Mouse (Mus musculus) natural killer cell, adult 2 months (primary cell): ENCODE data around the gene 4933428G20Rik.

Source experiments
- DNase-seq, 2 experiments: peaks; one replicate each; pipeline ENCODE4 v3.0.0; 2022; ENCODE audit warnings: low spot score in 2 of 2

The 4933428G20Rik gene

GRCm38 (mm10) chr11:97532950-97533582 is 32.9 kb upstream of the 4933428G20Rik start:
- DNase-seq, result peak in 1 of 2 experiments; percentile 48

- no peak for DNase-seq
Measured at GRCm38 (mm10) chr11:97532354-97532753, 32.2 kb upstream of the 4933428G20Rik start.

GRCm38 (mm10) chr11:97531381-97532260 is 31.5 kb upstream of the 4933428G20Rik start:
- peak; percentile 75 to 85 for DNase-seq

GRCm38 (mm10) chr11:97530961-97531360 is 30.8 kb upstream of the 4933428G20Rik start:
- no peak for DNase-seq

- no peak for DNase-seq
Measured at GRCm38 (mm10) chr11:97530069-97530468, 29.9 kb upstream of the 4933428G20Rik start.

- no peak for DNase-seq
Measured at GRCm38 (mm10) chr11:97528282-97528808, 28.2 kb upstream of the 4933428G20Rik start.

- no peak for DNase-seq
Measured at GRCm38 (mm10) chr11:97525313-97525712, 25.2 kb upstream of the 4933428G20Rik start.

GRCm38 (mm10) chr11:97524306-97524705 is 24.2 kb upstream of the 4933428G20Rik start:
- no peak for DNase-seq

GRCm38 (mm10) chr11:97523827-97524261 is 23.7 kb upstream of the 4933428G20Rik start:
- DNase-seq, result no peak

GRCm38 (mm10) chr11:97523107-97523506 is 23.0 kb upstream of the 4933428G20Rik start:
- no peak for DNase-seq

GRCm38 (mm10) chr11:97521741-97522474 is 21.8 kb upstream of the 4933428G20Rik start:
- no peak for DNase-seq

- DNase-seq, result no peak
Measured at GRCm38 (mm10) chr11:97520541-97520940, 20.4 kb upstream of the 4933428G20Rik start.

- no peak for DNase-seq
Measured at GRCm38 (mm10) chr11:97513066-97513465, 12.9 kb upstream of the 4933428G20Rik start.

GRCm38 (mm10) chr11:97512511-97512910 is 12.4 kb upstream of the 4933428G20Rik start:
- no peak for DNase-seq

- peak in 1 of 2 experiments; percentile 42 for DNase-seq
Measured at GRCm38 (mm10) chr11:97511661-97512369, 11.7 kb upstream of the 4933428G20Rik start.

- DNase-seq, result peak; percentile 31 to 59
Measured at GRCm38 (mm10) chr11:97510966-97511660, 11.0 kb upstream of the 4933428G20Rik start.

- DNase-seq, result no peak
Measured at GRCm38 (mm10) chr11:97509715-97510485, 9.8 kb upstream of the 4933428G20Rik start.

GRCm38 (mm10) chr11:97509058-97509457 is 8.9 kb upstream of the 4933428G20Rik start:
- DNase-seq, result no peak

GRCm38 (mm10) chr11:97508198-97508597 is 8.1 kb upstream of the 4933428G20Rik start:
- DNase-seq, result no peak

- DNase-seq, result no peak
Measured at GRCm38 (mm10) chr11:97506331-97506730, 6.2 kb upstream of the 4933428G20Rik start.
